Mouse (Mus musculus): ENCODE measurements at regions not wholly inside any gene's neighbourhood (a gene's known extent, or its start where the extent isn't known, plus 50 kb on each side); places are given as distances from the start of the nearest gene placed in this dataset.

DNA sequence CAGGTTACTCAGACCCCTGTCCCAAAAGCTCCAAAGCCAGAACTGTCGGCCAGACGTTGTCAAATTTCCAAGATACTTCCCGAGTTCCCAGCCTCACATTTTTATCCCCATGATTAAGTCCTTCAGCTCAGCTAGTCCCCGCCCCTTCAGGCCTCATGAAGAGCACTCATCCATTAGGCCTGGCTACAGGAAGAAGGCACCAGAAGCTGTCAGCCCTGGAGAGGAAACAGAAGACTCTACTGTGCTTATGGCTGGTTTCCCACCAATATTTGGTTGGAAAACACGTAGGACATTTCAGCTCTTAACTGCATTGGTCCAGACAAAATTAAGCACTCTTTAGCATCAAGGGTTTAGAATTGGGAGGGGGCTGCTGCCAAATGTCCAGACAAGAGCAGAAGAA, 195.8 kb upstream of the Pkdcc start:
- H3K4me3 ChIP-seq, result no peak overlapping the region
- no peaks in the 10 kb centered on the region for H3K4me1 ChIP-seq
- no peak for DNase-seq (ENCODE audit: low spot score)
- no peaks in the 10 kb centered on the region for H3K36me3 ChIP-seq
- 0 out of 2 replicates have a peak, but pooled peaks cover 3% of the 10 kb centered on the region for H3K27me3 ChIP-seq (ENCODE audit: low read depth, poor library complexity, severe bottlenecking)
- WGBS, result 81% methylated on average over 5 of the region's 5 CpGs
- no peaks in the 10 kb centered on the region for H3K9me3 ChIP-seq (replicated peaks)
- H3K27ac ChIP-seq, result no peak overlapping the region

- H3K4me3 ChIP-seq, result no peak overlapping the region
- 0 out of 2 replicates have a peak, but pooled peaks cover 3% of the 10 kb centered on the region for H3K27me3 ChIP-seq (ENCODE audit: low read depth, poor library complexity, severe bottlenecking)
- no peak for DNase-seq (ENCODE audit: low spot score)
- H3K36me3 ChIP-seq, result no peaks in the 10 kb centered on the region
- no peaks in the 10 kb centered on the region for H3K9me3 ChIP-seq (replicated peaks)
- WGBS, result 84% methylated on average over 10 of the region's 10 CpGs
- H3K27ac ChIP-seq, result no peak overlapping the region
- no peaks in the 10 kb centered on the region for H3K4me1 ChIP-seq
Observed at GRCm38 (mm10) chr17:83020576-83020975, 194.5 kb upstream of the Pkdcc start.

DNA sequence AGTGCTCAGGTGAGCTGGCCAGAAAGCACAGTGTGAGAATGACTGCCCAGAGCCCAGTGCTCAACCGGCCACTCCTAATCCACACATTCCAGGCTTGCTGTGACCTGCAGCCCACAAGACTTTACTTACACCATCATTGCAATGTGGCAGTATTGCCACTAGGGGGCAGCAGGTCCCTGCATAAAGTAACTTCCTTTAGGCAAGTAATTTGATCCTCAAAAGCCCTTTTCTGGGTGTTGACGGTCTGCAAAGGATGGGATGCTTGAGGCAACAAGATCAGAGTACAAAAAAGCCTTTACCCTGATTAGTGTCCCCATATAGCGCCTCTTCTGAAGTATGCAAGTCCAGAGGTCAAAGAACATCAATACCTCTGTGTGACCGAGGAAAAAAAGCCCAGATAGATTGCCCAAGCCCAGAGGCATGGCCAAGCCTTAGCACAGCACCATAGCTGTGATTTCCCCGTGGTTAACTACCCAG, 189.7 kb upstream of the Pkdcc start:
- Histone ChIP-seq H3K27me3 (ENCODE audit: low read depth, poor library complexity, severe bottlenecking) (0 out of 2 replicates have a peak, but pooled peaks cover 3% of the 10 kb centered on the region), H3K36me3 (no peaks in the 10 kb centered on the region), H3K9me3 (replicated peaks) (peaks cover 3% of the 10 kb centered on the region; the same call in 1 of the 2 replicates), H3K4me3 (no peak overlapping the region), H3K4me1 (no peaks in the 10 kb centered on the region), H3K27ac (no peak overlapping the region)
- DNase-seq (ENCODE audit: low spot score), result peak; percentile 91
- WGBS, result 14% methylated on average over 5 of the region's 5 CpGs

- DNase-seq (ENCODE audit: low spot score), result no peak
- Histone ChIP-seq H3K27ac (no peak overlapping the region), H3K4me1 (peaks cover 3% of the 10 kb centered on the region; the same call in 1 of the 2 replicates), H3K9me3 (replicated peaks) (no peaks in the 10 kb centered on the region), H3K36me3 (no peaks in the 10 kb centered on the region), H3K27me3 (ENCODE audit: low read depth, poor library complexity, severe bottlenecking) (peaks cover 12% of the 10 kb centered on the region; the same call in 1 of the 2 replicates), H3K4me3 (no peak overlapping the region)
- 72% methylated on average over 6 of the region's 6 CpGs for WGBS
Observed at GRCm38 (mm10) chr17:83034914-83035573, 180.0 kb upstream of the Pkdcc start.

DNA sequence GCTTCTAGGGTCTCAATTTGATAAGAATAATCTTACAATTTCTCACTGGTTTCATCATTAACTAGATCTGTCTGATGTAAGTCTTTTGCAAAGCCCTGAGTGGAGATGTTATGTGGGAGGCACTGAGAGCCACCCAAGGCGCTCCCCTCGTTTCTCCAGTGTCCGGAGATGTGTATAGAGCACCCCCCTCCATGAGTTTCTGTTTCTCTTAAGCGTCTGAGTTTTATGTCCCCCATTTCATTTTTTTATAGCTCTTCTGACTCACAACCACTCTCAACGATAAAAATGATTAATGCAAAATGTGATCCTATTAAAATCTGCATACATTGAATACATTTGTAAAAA, 179.5 kb upstream of the Pkdcc start:
- peaks cover 3% of the 10 kb centered on the region; the same call in 1 of the 2 replicates for H3K4me1 ChIP-seq
- H3K36me3 ChIP-seq, result no peaks in the 10 kb centered on the region
- H3K27ac ChIP-seq, result no peak overlapping the region
- H3K4me3 ChIP-seq, result no peak overlapping the region
- H3K27me3 ChIP-seq (ENCODE audit: low read depth, poor library complexity, severe bottlenecking), result peaks cover 17% of the 10 kb centered on the region; the same call in 1 of the 2 replicates
- WGBS, result 85% methylated on average over 5 of the region's 5 CpGs
- no peak for DNase-seq (ENCODE audit: low spot score)
- H3K9me3 ChIP-seq (replicated peaks), result no peaks in the 10 kb centered on the region

DNA sequence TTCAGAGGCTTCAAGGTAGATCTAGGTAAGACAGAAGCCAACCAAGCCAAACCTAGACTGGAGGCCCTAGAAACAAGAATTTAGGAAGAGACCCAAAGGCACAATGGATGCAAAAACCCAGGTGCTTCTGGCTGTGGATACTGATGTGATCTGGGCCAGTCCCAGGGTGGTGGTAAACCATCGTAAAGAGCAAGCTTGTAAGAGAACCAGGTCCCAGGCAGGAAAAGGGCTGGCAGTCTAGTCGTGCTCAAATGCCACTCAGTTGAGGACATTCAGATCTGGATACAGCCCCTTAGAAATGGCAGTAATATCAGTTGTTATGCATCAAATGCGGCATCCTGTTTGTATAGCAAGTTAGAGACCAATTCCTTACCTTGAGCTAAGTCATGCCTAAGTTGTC, 175.5 kb upstream of the Pkdcc start:
- Histone ChIP-seq H3K4me3 (no peak overlapping the region), H3K36me3 (no peaks in the 10 kb centered on the region), H3K9me3 (replicated peaks) (no peaks in the 10 kb centered on the region), H3K27ac (no peak overlapping the region), H3K27me3 (ENCODE audit: low read depth, poor library complexity, severe bottlenecking) (peaks cover 39% of the 10 kb centered on the region), H3K4me1 (peaks cover 19% of the 10 kb centered on the region)
- 84% methylated on average over 3 of the region's 3 CpGs for WGBS
- no peak for DNase-seq (ENCODE audit: low spot score)

GRCm38 (mm10) chr17:83044515-83044914, 170.6 kb upstream of the Pkdcc start:
- H3K4me1 ChIP-seq, result peaks cover 20% of the 10 kb centered on the region
- no peak for DNase-seq (ENCODE audit: low spot score)
- no peaks in the 10 kb centered on the region for H3K36me3 ChIP-seq
- peak overlapping the region; percentile 14; the same call in 1 of the 2 replicates for H3K27ac ChIP-seq
- H3K4me3 ChIP-seq, result no peak overlapping the region
- peaks cover 80% of the 10 kb centered on the region for H3K27me3 ChIP-seq (ENCODE audit: low read depth, poor library complexity, severe bottlenecking)
- 63% methylated on average over 6 of the region's 6 CpGs for WGBS
- no peaks in the 10 kb centered on the region for H3K9me3 ChIP-seq (replicated peaks)

GRCm38 (mm10) chr17:83049972-83050535, 165.0 kb upstream of the Pkdcc start:
- DNase-seq (ENCODE audit: low spot score), result no peak
- H3K9me3 ChIP-seq (replicated peaks), result no peaks in the 10 kb centered on the region
- H3K36me3 ChIP-seq, result no peaks in the 10 kb centered on the region
- peaks cover 15% of the 10 kb centered on the region; the same call in 1 of the 2 replicates for H3K4me1 ChIP-seq
- H3K4me3 ChIP-seq, result no peak overlapping the region
- WGBS, result 91% methylated on average over 13 of the region's 13 CpGs
- no peak overlapping the region for H3K27ac ChIP-seq
- H3K27me3 ChIP-seq (ENCODE audit: low read depth, poor library complexity, severe bottlenecking), result peaks cover 84% of the 10 kb centered on the region

GRCm38 (mm10) chr17:83050591-83051197, 164.4 kb upstream of the Pkdcc start:
- Histone ChIP-seq H3K36me3 (no peaks in the 10 kb centered on the region), H3K9me3 (replicated peaks) (no peaks in the 10 kb centered on the region), H3K4me3 (no peak overlapping the region), H3K27me3 (ENCODE audit: low read depth, poor library complexity, severe bottlenecking) (peaks cover 83% of the 10 kb centered on the region), H3K4me1 (peaks cover 15% of the 10 kb centered on the region; the same call in 1 of the 2 replicates), H3K27ac (no peak overlapping the region)
- no peak for DNase-seq (ENCODE audit: low spot score)
- 61% methylated on average over 11 of the region's 11 CpGs for WGBS

DNA sequence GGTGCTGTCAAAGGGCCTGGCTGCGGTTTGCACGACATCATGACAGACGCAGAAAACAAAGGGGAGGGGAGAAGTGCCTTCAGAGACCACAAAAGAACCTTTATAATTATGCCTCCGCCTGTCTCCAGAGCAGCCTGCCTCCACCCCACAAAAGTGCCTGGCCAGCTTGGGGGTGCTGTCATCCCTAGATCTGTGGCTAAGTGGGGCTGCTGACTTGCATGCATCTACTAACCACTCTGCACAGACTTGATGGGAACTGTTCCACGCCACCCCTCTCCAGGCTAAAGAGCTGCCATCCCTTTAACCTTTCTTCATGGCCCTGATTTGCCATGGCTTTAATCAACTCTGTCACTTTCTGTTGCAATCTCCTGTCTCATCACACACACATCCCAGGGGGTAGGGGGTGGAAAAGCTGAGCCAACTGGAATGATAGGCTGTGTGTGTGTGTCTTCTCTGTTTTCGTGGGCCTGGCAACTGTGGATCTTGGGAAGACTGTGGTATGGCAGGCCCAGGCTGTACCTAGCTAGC, 162.4 kb upstream of the Pkdcc start:
- peaks cover 15% of the 10 kb centered on the region; the same call in 1 of the 2 replicates for H3K4me1 ChIP-seq
- H3K9me3 ChIP-seq (replicated peaks), result no peaks in the 10 kb centered on the region
- H3K4me3 ChIP-seq, result no peak overlapping the region
- H3K36me3 ChIP-seq, result no peaks in the 10 kb centered on the region
- DNase-seq (ENCODE audit: low spot score), result no peak
- peak overlapping the region; percentile 25; the same call in 1 of the 2 replicates for H3K27ac ChIP-seq
- 73% methylated on average over 6 of the region's 6 CpGs for WGBS
- peaks cover 71% of the 10 kb centered on the region for H3K27me3 ChIP-seq (ENCODE audit: low read depth, poor library complexity, severe bottlenecking)

GRCm38 (mm10) chr17:83057832-83058231, 157.3 kb upstream of the Pkdcc start:
- peaks cover 27% of the 10 kb centered on the region; the same call in 1 of the 2 replicates for H3K27me3 ChIP-seq (ENCODE audit: low read depth, poor library complexity, severe bottlenecking)
- no peak overlapping the region for H3K27ac ChIP-seq
- WGBS, result 48% methylated on average over 3 of the region's 3 CpGs
- H3K36me3 ChIP-seq, result no peaks in the 10 kb centered on the region
- no peaks in the 10 kb centered on the region for H3K9me3 ChIP-seq (replicated peaks)
- H3K4me1 ChIP-seq, result peaks cover 7% of the 10 kb centered on the region
- DNase-seq (ENCODE audit: low spot score), result no peak
- H3K4me3 ChIP-seq, result no peak overlapping the region

GRCm38 (mm10) chr17:83061843-83062242, 153.2 kb upstream of the Pkdcc start:
- Histone ChIP-seq H3K9me3 (replicated peaks) (no peaks in the 10 kb centered on the region), H3K4me1 (peaks cover 7% of the 10 kb centered on the region), H3K27ac (no peak overlapping the region), H3K4me3 (no peak overlapping the region), H3K27me3 (ENCODE audit: low read depth, poor library complexity, severe bottlenecking) (peaks cover 33% of the 10 kb centered on the region), H3K36me3 (no peaks in the 10 kb centered on the region)
- peak; percentile 50 for DNase-seq (ENCODE audit: low spot score)
- 44% methylated on average over 6 of the region's 6 CpGs for WGBS

DNA sequence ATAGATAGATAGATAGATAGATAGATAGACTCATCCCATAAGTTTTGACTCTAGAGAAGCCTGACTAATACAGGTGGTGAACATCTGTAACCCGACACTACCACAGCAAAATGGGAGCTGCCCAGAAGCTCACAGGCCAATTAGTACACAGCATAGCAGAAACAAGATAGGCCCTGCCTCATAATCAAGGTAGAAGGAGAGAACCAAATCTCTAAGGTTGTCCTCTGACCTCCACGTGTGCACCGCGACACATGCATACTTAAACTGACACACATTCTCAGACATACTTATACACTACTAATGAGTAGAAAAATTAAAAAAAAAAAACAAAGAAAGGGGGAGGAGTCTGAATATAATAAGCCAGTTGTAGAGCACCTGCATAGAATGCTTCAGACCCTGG, 151.2 kb upstream of the Pkdcc start:
- WGBS, result 28% methylated on average over 4 of the region's 4 CpGs
- peaks cover 45% of the 10 kb centered on the region for H3K27me3 ChIP-seq (ENCODE audit: low read depth, poor library complexity, severe bottlenecking)

More for the DNA sequence above, 151.2 kb upstream of the Pkdcc start:
- Histone ChIP-seq H3K36me3 (no peaks in the 10 kb centered on the region), H3K4me3 (no peak overlapping the region), H3K27ac (no peak overlapping the region), H3K9me3 (replicated peaks) (no peaks in the 10 kb centered on the region), H3K4me1 (peaks cover 7% of the 10 kb centered on the region)
- DNase-seq (ENCODE audit: low spot score), result no peak
